Mouse (Mus musculus) liver (tissue): ENCODE measurements around the gene Msl2.

Experiments used
- DNase-seq: peaks from one replicate; pipeline ENCODE4 v3.0.0-alpha.2; 2020; ENCODE audit warnings: mixed read lengths

Msl2 gene

GRCm38 (mm10) chr9:101075091-101075581, 1.2 kb downstream of the Msl2 start:
- peak; percentile 51 for DNase-seq

DNA sequence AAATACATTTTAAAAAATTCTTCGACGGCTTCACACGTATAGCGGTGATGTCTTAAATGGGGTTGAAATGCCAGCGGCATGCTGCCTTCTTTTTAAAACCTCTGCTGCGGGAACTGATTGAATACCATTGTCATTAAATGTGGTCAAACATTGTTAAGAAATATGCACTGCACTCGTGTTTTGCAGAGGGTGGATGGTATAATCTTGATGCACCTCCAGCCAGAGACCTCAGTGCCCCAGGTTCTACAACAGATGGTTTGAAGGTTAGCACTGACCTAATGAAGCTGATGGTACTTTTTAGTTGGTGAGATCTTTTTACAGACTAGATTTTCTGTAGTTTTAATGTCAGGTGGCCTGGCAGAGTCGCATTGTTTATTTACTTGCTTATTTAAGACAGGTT, 1.8 kb downstream of the Msl2 start:
- peak; percentile 13 for DNase-seq

GRCm38 (mm10) chr9:101076095-101076875, 2.4 kb downstream of the Msl2 start:
- peak; percentile 36 for DNase-seq

DNA sequence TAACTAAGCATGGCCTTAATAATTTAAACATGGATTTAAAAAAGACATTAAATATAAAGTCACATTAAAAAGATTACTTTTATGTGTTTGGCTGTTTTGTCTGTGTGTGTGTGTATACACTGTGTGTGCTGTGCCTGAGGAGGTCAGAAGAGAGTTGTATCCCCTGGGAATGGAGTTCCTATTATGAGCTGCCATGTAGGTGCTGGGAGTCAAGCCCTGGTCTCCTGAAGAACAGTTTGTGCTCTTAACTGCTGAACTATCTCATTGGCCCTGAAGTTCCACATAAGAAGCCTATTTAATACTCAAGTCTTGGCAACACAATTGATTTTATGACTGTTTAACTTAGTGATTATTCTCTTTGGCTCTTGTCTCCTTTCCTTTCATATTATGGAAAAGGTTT, 3.6 kb downstream of the Msl2 start:
- DNase-seq: no peak

GRCm38 (mm10) chr9:101078579-101078978, 4.7 kb downstream of the Msl2 start:
- no peak for DNase-seq

DNA sequence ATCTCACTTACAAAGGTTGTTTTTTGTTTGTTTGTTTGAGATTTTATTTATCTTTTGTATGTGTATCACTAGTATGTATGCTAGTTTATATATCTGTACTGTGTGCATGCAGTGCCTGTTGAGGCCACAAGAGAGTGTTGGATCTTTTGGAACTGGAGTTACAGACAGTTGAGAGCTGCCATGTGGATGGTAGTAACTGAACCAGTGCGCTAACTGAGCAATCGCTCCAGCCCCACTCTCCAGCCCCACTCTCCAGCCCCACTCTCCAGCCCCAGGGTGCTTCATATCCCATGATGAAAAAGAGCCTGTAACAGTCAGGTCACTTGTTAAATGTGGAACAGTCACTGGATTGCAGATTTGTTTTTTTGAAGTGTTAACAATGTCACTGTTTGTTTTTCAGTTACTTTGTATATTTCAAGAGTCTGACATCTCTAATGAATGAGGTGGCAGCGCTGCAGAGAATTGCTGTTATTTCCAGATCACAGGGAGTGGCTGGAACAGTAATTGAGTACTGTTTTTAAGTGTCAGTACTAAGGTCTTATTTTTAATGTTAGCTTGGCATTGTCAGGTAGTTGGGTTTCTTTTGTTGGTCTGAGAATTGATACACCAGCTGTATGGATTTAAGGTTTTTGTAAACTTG, 6.3 kb downstream of the Msl2 start:
- DNase-seq: no peak

GRCm38 (mm10) chr9:101083728-101084127, 9.8 kb downstream of the Msl2 start:
- DNase-seq: no peak

GRCm38 (mm10) chr9:101095425-101095824, 21.5 kb downstream of the Msl2 start:
- DNase-seq: no peak

- DNase-seq: no peak
These were observed 22.6 kb downstream of the Msl2 start for GRCm38 (mm10) chr9:101096461-101096860.

DNA sequence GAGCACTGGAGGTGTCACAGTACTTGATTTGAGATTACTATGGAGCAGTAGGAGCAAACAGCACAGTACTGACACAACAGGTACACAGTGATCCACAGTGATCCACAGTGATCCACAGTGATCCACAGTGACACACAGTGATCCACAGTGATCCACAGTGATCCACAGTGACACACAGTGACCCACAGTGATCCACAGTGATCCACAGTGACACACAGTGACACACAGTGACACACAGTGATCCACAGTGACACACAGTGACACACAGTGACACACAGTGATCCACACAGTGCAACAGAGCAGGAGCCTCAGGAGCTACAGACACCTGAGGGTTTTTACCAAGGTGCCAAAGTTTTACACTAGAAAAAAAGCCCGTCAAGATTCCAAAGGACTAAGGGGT, 23.6 kb downstream of the Msl2 start:
- DNase-seq: no peak

DNA sequence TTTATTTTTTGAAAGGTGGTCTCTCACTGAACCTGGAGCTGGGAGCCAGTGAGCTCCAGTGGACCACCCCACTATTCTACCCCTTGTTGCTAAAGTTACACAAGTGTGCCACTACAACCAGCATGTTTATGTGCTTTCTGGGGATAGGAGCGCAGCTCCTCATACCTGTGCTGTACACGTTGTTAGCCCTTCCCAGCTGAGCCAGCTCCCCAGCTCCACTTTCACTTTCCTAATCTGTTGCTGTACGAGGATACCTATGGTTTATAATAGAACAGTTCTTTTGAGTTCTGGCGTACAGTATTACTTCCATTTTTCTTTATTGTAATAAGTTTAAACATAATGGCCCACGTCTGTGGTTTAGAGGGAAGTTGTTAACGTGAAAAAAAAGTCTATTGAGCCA, 25.5 kb downstream of the Msl2 start:
- no peak for DNase-seq

DNA sequence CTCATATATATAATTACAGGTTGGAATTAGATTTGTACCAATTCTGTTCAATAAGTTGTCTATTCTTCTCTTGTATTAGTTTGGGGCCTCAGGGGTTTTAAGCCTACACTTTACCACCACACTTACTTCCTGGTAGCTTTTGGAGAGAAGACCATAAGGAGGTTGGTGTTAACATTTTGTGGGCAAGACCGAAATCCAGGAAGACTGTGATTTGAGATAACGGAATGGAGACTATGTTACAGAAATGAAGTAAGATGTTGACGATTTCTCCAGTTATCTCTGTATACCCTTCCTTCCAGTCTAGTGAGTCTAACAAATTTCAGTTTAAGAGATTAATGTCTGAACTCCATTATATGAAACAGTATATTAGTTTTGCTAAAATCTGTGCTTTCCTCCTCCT, 26.3 kb downstream of the Msl2 start:
- no peak for DNase-seq

- DNase-seq: no peak
These were observed 27.6 kb downstream of the Msl2 start for GRCm38 (mm10) chr9:101101547-101101946.

DNA sequence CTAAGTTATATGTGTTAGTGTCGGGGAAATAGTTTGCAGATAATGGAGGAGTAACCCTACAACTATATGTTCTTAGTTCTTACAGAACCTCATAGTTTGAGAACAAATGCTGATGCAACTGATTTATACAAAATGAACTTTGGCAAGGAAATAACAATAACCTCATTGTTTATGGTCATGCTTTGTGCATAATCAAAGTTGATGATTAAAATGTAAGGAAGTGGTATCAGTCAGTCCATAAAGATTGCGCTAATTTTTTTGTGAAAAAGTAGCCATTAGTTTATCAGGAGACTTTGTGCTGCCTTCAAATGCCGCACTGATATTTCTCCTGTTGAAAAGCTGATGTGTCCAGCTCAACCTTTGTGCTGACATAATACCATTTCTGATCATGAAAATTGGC, 28.4 kb downstream of the Msl2 start:
- no peak for DNase-seq

GRCm38 (mm10) chr9:101104931-101105330, 31.0 kb downstream of the Msl2 start:
- no peak for DNase-seq

GRCm38 (mm10) chr9:101105735-101106134, 31.8 kb downstream of the Msl2 start:
- no peak for DNase-seq

- DNase-seq: no peak
These were observed 33.5 kb downstream of the Msl2 start for GRCm38 (mm10) chr9:101107386-101107785.

- no peak for DNase-seq
These were observed 36.1 kb downstream of the Msl2 start for GRCm38 (mm10) chr9:101110013-101110412.

DNA sequence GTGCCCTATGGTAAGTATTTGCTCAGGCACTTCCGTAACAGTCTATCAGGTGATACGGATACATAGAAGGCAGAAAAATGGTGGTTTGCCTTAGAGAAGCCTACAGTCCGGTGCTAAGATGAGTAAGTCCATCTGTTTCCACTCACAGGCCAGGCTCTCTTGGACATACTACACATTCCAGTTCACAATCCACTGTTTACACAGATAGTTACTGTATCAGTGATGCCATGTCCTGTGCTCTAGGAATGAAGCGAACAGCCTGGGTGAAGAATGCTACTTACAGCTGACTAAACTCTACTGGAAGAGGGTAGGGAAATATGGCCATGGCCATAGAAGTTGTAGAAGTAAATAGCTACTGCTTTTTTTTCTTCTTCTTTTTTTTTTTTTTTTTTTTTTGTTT, 39.4 kb downstream of the Msl2 start:
- DNase-seq: no peak

DNA sequence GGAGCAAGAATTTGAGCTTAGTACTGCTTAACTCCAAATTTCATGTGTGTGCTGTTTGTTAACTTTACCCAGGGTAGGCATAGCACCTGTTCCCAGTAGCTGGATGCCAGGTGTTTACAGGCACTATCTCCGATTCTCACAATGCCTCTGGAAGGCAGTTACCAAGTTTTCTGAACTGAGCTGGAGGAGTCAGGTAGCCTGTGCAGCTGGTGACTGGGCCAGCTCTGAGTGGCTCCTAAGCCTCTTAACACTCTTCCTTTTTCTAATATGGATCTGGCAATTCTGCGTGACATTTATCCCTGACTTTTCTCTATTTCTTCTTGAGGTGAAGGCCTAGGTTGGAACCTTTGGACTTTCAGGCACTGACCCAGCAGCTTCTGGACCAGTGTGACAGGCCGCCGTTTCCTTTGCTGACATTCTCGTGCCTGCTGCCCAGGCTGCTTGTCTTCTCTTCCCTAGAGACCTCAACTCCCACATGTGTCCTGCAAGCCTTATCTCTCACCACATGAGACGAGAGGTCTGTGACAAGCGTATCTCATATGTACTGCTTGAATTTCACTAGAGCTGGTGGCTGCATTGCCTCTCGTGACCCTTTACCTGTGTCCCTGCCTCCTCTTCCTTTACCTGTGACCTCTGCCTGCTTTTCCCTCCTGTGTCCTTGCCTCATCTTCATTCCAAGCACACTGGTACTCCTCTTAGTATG, 40.4 kb downstream of the Msl2 start:
- no peak for DNase-seq

DNA sequence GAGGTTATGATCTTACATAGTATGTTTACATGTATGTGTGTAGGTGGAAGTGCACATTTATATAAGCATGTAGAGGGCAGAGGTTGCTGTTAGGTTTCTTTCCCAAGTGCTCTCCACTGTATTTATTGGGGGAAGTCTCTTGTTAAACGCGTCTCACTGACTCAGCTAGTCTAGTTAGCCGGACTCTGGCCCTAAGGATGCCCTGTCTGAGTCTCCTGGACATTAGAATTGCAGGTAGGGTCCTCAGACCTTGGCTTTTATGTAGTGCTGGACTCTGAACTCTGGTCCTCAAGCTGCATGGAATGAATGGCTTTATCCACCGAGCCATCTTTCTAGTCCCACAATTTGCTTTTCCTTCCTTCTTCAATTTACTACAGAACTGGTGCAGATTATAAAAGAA, 69.7 kb downstream of the Msl2 start:
- no peak for DNase-seq

- no peak for DNase-seq
These were observed 79.0 kb downstream of the Msl2 start for GRCm38 (mm10) chr9:101152872-101153271.
